Mouse (Mus musculus): ENCODE data around the gene Nhsl1.

Nhsl1 gene

DNA sequence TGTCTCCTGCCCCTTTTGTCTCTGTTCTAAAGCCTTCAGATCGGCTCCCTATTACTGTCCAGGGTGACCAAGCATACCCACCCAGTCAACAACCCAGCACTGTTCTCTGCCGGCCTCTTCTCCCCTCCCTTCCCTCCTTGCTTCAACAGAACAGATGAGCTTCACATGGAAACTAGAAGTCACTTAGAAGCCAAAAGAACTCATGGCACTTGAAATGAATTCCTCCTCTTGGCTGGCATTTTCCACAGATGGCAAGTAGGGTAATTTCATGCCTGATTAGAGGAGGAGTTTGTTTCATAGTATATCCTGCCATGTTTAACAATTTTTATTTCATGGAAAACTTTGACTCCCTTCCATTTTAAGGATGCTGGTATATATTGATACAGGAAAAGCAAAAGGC lies 85.2 kb downstream of the Nhsl1 start:
- Histone ChIP-seq H3K27me3 (ENCODE audit: control insufficient read depth, insufficient read depth, low read length, poor library complexity, severe bottlenecking) (no peaks in the 10 kb centered on the region), H3K36me3 (ENCODE audit: control insufficient read depth, insufficient read depth, low read length, poor library complexity, severe bottlenecking) (no peaks in the 10 kb centered on the region)
- no peak for DNase-seq (ENCODE audit: low read depth, low spot score)

DNA sequence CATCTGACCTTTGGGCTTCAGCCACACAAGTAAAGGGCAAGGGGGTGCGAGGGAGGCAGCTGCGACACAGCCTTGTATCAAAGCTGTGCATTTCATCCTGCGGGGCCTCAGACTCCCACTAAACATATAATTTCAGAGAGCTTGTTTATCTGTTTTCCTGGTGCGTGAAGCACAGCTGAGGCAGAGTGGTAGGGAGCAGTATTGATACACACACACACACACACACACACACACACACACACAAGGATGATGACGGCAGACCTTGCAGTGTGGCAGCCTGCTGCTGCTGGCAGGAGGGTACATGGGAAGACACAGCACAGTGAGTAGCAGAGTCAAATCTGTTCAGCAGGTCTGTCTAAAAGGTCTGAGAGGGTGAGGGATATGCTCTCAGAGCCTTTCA lies 85.9 kb downstream of the Nhsl1 start:
- no peak for DNase-seq (ENCODE audit: low read depth, low spot score)
- H3K36me3 ChIP-seq (ENCODE audit: control insufficient read depth, insufficient read depth, low read length, poor library complexity, severe bottlenecking), result no peaks in the 10 kb centered on the region

DNA sequence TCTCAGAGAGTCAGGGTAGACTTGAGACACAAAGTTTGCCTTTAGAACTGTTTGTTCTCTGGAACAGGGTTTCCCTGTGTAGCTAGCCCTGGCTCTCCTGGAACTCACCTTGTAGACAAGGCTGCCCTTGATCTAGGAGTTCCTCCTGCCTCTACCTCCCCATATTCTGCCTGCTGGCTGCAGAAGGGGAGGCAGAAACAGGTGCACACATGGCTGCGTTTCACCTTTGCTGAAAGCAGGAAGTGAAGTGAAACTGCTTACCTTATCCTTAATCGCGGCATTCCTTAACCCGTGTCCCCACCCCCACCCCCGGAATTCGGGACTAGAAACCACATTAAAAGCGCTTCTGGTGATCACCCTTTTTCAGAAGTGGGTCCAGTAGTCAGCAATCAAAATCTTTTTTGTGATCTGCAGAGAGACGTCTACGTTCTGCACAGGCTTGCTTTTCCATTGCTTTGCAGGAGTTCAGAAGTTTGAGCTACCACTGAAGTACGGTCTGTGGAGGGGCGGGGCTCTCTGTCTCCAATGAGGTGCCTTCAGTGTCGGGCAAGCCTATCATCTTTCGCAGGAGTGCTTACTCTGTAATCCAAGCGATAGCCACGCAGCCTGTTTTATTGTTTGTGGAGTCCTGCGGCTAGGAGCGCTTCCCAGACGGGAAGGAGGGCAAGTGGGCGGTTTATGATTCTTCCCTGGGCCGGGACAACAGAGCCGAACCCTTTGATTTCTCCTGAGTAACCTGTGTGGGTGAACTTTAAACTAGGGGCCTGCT lies 88.5 kb downstream of the Nhsl1 start:
- no peak for DNase-seq (ENCODE audit: low read depth, low spot score)
- no peaks in the 10 kb centered on the region for H3K27me3 ChIP-seq (ENCODE audit: control insufficient read depth, insufficient read depth, low read length, poor library complexity, severe bottlenecking)
- H3K36me3 ChIP-seq (ENCODE audit: control insufficient read depth, insufficient read depth, low read length, poor library complexity, severe bottlenecking), result no peaks in the 10 kb centered on the region

More for the DNA sequence above, 85.9 kb downstream of the Nhsl1 start:
- H3K27me3 ChIP-seq (ENCODE audit: control insufficient read depth, insufficient read depth, low read length, poor library complexity, severe bottlenecking), result no peaks in the 10 kb centered on the region

DNA sequence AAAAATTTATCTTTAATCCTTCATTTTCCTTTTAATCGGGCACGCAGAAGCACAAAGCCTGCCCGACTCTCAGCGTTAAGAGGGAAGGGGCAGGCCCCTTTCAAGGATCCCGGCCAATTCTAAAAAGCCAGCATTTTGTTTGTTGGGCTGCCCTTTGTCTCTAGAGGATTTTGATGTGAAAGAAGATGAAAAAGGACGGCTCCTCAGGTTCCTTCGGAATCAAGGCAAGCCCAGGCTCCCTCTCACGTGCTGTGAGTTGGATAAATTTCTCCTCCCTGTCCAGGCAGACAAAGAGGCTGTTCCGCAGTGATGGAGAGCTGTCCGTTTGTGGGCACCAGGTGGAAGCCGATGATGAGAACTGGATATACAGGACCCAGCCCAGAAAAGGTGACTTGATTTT lies 89.3 kb downstream of the Nhsl1 start:
- DNase-seq (ENCODE audit: low read depth, low spot score), result no peak
- Histone ChIP-seq H3K27me3 (ENCODE audit: control insufficient read depth, insufficient read depth, low read length, poor library complexity, severe bottlenecking) (no peaks in the 10 kb centered on the region), H3K36me3 (ENCODE audit: control insufficient read depth, insufficient read depth, low read length, poor library complexity, severe bottlenecking) (no peaks in the 10 kb centered on the region)

DNA sequence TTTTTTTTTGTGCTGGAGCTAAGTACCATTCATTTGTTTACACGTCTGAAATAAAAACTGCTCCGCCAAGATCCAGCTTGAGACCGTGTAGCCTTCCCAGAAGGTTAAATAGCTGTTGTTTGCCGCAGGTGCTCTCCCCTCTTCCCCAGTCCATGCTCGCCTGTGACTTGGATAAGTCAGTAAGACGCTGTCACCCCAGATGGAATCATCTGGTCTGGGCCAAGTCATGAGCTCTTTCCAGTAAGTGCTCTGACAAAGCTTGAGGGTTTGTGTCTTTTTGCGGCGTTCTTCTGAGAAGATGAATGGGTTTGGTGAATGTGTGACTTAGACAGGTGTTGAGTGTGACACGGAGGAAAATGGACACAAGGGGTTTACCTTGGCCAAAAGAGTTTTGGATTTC lies 89.8 kb downstream of the Nhsl1 start:
- Histone ChIP-seq H3K27me3 (ENCODE audit: control insufficient read depth, insufficient read depth, low read length, poor library complexity, severe bottlenecking) (no peaks in the 10 kb centered on the region), H3K36me3 (ENCODE audit: control insufficient read depth, insufficient read depth, low read length, poor library complexity, severe bottlenecking) (no peaks in the 10 kb centered on the region)
- DNase-seq (ENCODE audit: low read depth, low spot score), result no peak

DNA sequence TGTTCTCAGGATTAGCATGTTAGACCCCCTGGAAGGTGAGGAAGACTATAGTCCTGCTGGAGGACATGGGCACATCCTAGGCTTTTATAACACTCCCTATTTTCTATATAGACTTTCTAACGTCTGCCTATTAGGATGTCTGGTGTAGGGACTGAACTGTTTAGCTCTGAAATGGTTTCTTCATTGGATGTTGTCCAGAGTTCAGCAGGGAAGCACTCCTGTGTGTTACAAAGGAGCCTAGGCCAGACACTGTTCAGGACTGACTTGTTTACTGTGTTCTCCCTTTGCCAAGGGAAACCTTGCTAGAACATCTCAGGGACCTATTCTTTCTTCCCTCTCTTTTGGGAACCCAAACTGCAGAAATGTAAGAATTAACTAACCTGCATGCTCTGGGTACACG lies 90.3 kb downstream of the Nhsl1 start:
- H3K27me3 ChIP-seq (ENCODE audit: control insufficient read depth, insufficient read depth, low read length, poor library complexity, severe bottlenecking), result no peaks in the 10 kb centered on the region
- no peak for DNase-seq (ENCODE audit: low read depth, low spot score)
- H3K36me3 ChIP-seq (ENCODE audit: control insufficient read depth, insufficient read depth, low read length, poor library complexity, severe bottlenecking), result no peaks in the 10 kb centered on the region

DNA sequence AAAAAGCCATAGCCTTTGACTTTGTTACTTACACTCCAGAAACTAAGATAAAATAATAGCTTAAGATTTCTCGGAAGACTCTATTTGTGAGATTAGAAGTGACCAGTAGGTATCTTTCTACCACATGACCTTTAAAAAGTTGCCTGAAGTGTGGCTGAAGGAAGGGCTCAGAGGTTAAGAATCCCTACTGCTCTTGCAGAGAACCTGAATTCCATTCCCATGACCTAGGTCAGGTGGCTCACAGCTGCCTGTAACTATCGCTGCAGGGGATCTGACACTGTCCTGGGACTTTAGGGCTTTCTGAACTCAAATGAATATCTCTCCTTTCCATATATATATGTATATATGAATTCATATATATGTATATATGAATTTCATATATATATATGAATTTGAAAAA lies 92.5 kb downstream of the Nhsl1 start:
- Histone ChIP-seq H3K27me3 (ENCODE audit: control insufficient read depth, insufficient read depth, low read length, poor library complexity, severe bottlenecking) (no peaks in the 10 kb centered on the region), H3K36me3 (ENCODE audit: control insufficient read depth, insufficient read depth, low read length, poor library complexity, severe bottlenecking) (no peaks in the 10 kb centered on the region)
- no peak for DNase-seq (ENCODE audit: low read depth, low spot score)

DNA sequence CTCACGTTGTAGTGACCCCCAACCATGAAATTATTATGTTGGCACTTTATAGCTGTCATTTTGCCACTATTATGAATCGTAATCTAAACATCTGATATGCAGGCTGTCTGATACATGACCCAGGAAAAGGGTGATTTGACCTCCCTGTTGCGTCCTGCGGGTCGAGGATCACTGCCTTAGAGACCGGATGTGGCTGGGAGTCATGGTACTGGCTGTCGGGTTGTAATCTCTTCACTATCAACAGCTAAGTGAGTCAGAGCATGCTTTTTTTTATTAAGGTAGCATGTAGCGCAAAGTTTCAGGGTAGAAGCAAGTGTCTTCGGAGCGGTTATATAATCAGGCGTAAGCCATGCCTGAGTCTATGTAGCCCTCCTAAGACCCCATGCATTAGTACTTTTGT lies 97.2 kb downstream of the Nhsl1 start:
- no peaks in the 10 kb centered on the region for H3K27me3 ChIP-seq (ENCODE audit: control insufficient read depth, insufficient read depth, low read length, poor library complexity, severe bottlenecking)
- DNase-seq (ENCODE audit: low read depth, low spot score), result no peak
- no peaks in the 10 kb centered on the region for H3K36me3 ChIP-seq (ENCODE audit: control insufficient read depth, insufficient read depth, low read length, poor library complexity, severe bottlenecking)

DNA sequence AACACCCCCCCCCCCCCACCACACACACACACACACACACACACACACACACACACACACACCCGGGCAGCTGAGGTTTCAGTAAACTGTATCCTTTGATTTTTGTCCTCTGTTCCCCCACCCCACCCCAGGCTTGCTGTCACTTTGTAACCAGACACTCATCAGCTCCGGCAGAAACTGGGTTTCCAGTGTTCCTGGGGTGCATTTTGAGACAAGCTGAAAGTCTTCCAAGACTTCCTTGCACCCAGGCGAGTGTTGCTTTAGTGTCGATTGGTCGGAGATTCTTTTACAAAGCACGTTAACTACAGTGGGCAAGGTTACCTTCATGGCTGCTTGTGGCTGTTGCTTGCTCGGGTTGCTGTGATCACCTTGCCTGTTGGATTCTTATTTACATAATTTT lies 99.4 kb downstream of the Nhsl1 start:
- no peaks in the 10 kb centered on the region for H3K36me3 ChIP-seq (ENCODE audit: control insufficient read depth, insufficient read depth, low read length, poor library complexity, severe bottlenecking)
- no peak for DNase-seq (ENCODE audit: low read depth, low spot score)
- H3K27me3 ChIP-seq (ENCODE audit: control insufficient read depth, insufficient read depth, low read length, poor library complexity, severe bottlenecking), result no peaks in the 10 kb centered on the region

DNA sequence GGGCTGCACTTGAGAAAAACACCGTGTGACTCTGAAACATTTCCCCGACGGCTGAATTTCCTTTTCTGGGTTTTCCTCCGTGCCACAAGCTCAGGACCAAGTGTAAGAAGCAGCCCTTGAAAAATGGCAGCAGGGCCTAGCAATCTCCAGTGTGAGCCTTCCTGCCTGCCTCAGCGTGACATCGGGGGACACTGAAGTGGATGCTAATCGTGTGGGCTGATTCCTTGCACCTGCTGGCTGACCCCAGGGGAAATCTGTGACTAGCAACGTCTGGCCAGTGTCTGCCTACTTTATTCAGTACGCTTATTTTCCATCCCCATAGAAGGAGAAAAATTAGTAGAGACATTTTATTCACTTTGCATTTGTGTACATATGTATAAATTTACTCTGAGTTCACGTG lies 100.7 kb downstream of the Nhsl1 start:
- Histone ChIP-seq H3K27me3 (ENCODE audit: control insufficient read depth, insufficient read depth, low read length, poor library complexity, severe bottlenecking) (no peaks in the 10 kb centered on the region), H3K36me3 (ENCODE audit: control insufficient read depth, insufficient read depth, low read length, poor library complexity, severe bottlenecking) (no peaks in the 10 kb centered on the region)
- DNase-seq (ENCODE audit: low read depth, low spot score), result no peak

DNA sequence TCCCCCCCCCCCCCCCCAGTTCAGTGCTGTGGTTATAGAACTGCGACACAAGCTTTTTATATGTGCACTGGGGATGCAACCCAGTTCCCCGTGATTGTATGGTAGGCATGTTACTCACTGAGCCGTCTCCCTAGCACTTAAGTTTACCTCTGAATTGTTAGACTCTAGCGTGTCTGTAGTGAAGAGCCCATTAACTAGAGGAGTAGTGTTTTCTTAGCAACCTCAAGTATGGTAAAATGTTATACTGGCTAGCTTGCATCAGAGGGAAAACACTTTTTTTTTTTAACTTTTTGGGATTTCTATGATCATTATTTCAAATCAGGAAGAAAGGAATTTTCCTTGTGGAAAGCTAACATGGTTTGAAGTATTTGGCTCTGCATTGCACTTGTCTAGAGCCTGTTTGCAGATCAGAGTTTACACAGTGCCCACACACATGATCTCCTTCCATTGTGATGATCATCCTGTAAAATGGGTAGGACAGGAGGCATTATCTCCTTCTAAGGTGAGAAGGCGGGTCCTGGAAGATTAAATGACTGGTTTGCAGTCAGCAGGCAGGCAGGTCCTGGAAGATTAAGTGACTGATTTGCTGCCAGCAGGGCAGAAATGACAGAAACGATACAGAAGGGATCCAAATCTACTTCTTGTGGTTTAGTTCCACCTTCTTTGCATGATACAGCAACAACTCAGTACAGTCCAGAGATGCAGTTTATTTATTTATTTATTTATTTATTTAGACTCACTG lies 101.6 kb downstream of the Nhsl1 start:
- H3K27me3 ChIP-seq (ENCODE audit: control insufficient read depth, insufficient read depth, low read length, poor library complexity, severe bottlenecking), result no peaks in the 10 kb centered on the region
- no peak for DNase-seq (ENCODE audit: low read depth, low spot score)

DNA sequence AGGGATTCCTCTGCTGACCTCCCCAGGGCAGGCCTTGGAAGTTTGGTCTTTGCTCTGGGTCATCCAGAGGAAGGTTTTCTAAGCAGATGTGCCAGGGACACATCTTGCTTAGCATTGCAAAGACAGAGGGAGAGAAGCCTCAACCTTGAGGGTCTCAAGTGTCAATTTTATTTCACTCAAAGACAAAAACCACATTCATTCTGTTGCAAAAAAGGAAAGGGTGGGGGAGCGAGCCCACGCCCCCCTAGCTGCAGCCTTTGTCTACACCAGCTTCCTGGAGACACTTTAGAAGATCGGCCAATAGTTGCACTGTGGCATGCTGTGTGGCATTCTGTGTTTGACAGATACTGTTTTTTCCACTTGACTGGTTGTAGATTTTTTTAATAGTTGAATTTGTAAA lies 104.2 kb downstream of the Nhsl1 start:
- H3K27me3 ChIP-seq (ENCODE audit: control insufficient read depth, insufficient read depth, low read length, poor library complexity, severe bottlenecking), result no peaks in the 10 kb centered on the region
- no peaks in the 10 kb centered on the region for H3K36me3 ChIP-seq (ENCODE audit: control insufficient read depth, insufficient read depth, low read length, poor library complexity, severe bottlenecking)
- DNase-seq (ENCODE audit: low read depth, low spot score), result no peak

More for the DNA sequence above, 101.6 kb downstream of the Nhsl1 start:
- no peaks in the 10 kb centered on the region for H3K36me3 ChIP-seq (ENCODE audit: control insufficient read depth, insufficient read depth, low read length, poor library complexity, severe bottlenecking)

DNA sequence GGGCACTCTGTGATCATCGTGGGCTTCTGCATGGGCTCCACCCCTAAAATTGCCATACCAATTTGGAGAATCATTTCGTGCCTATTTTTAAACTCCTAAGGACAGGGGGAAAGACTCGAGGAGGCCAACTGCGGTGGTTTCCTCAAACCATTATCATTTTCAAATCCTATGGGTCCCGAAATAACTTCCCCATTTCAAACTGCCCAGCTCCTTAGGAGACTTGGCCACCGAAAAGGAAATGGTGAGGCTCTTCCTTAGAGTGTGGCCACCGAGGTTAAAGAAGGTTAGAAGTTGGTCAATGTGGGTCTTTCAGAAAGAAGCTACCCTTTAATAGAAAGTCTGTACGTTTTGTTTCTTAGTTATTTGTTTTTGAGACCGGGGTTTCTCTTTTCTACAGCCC lies 104.8 kb downstream of the Nhsl1 start:
- no peaks in the 10 kb centered on the region for H3K36me3 ChIP-seq (ENCODE audit: control insufficient read depth, insufficient read depth, low read length, poor library complexity, severe bottlenecking)
- H3K27me3 ChIP-seq (ENCODE audit: control insufficient read depth, insufficient read depth, low read length, poor library complexity, severe bottlenecking), result no peaks in the 10 kb centered on the region
- no peak for DNase-seq (ENCODE audit: low read depth, low spot score)

DNA sequence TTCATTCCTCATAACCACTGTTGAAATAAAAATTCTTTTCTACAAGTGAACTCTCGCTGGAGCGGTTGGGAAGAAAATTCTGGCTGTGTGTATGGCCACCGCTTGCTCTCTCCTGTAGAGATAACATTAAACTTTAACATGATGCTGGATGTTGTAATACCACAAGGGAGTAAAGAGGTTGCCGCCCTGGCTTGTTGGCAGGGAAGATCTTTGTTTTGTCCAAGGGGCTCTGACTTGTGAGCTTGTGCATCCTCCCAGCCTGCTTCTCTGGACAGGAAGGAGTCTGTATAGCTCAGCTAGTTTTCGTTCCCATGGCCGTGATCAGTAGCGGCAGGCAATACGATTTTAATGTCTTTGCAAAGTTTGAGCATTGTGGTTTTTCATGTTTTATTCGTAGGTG lies 109.1 kb downstream of the Nhsl1 start:
- Histone ChIP-seq H3K27me3 (ENCODE audit: control insufficient read depth, insufficient read depth, low read length, poor library complexity, severe bottlenecking) (no peaks in the 10 kb centered on the region), H3K36me3 (ENCODE audit: control insufficient read depth, insufficient read depth, low read length, poor library complexity, severe bottlenecking) (no peaks in the 10 kb centered on the region)
- no peak for DNase-seq (ENCODE audit: low read depth, low spot score)

DNA sequence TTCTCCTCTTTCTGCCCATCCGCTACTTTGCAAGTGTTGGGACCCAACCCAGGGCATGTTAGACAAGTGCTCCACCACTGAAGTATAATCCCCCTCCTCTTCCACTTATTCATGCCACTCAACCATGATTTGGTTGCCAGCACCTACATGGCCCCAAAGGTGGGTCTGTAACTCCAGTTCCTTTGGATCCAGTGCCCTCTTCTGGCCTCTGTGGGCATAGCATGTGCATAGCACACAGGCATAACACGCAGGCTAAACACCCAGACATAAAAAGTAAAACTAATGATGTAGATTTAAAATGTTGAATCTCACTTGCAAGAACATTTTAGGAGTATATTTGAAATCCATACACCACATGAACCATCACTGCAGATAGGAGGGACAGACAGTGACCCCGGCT lies 110.7 kb downstream of the Nhsl1 start:
- Histone ChIP-seq H3K27me3 (ENCODE audit: control insufficient read depth, insufficient read depth, low read length, poor library complexity, severe bottlenecking) (no peaks in the 10 kb centered on the region), H3K36me3 (ENCODE audit: control insufficient read depth, insufficient read depth, low read length, poor library complexity, severe bottlenecking) (no peaks in the 10 kb centered on the region)
- DNase-seq (ENCODE audit: low read depth, low spot score), result no peak

Data from splenic B cell, adult 2 months (primary cell).